Mouse (Mus musculus): ENCODE measurements around the gene Mvk. TPM values are rescaled to one million over a fixed set of nuclear protein-coding genes. Genes with fewer than 3 reads are reported as not detected.

The Mvk gene
- polyA plus RNA-seq (2016; fragmentation: Nextera tagmentation; extraction: Ambion mirVana) = 62.3 and 65.2 TPM in 2 replicates

- no peaks in the 10 kb centered on the region for H3K9me3 ChIP-seq (replicated peaks)
- peaks cover 31% of the 10 kb centered on the region for H3K36me3 ChIP-seq
- 2% methylated on average over 43 of the region's 43 CpGs for WGBS
- H3K4me3 ChIP-seq = peak within 1 kb of the TSS; percentile 85
- no peaks in the 10 kb centered on the region for H3K27me3 ChIP-seq (ENCODE audit: low read depth, poor library complexity, severe bottlenecking)
- H3K4me1 ChIP-seq = peaks cover 24% of the 10 kb centered on the region
- DNase-seq (ENCODE audit: low spot score) = peak; percentile 99
- H3K27ac ChIP-seq (replicated peaks) = peak within 1 kb of the TSS; percentile 94
Observed at GRCm38 (mm10) chr5:114443566-114444367, at the start of gene Mvk, which contains the start of gene Mmab. Gene Mvk, plus strand, starts transcription at chr5:114444269. Gene Mmab, minus strand, starts transcription at chr5:114444060.

GRCm38 (mm10) chr5:114406592-114406991, 37.5 kb upstream of the Mvk start:
- DNase-seq (ENCODE audit: low spot score) = no peak
- 93% methylated on average over 14 of the region's 14 CpGs for WGBS
- no peak overlapping the region for H3K27ac ChIP-seq (replicated peaks)
- H3K9me3 ChIP-seq (replicated peaks) = no peaks in the 10 kb centered on the region
- H3K4me3 ChIP-seq = no peak overlapping the region
- H3K36me3 ChIP-seq = peaks cover 100% of the 10 kb centered on the region
- H3K4me1 ChIP-seq = no peaks in the 10 kb centered on the region
- H3K27me3 ChIP-seq (ENCODE audit: low read depth, poor library complexity, severe bottlenecking) = no peaks in the 10 kb centered on the region

GRCm38 (mm10) chr5:114407269-114407668, 36.8 kb upstream of the Mvk start:
- 91% methylated on average over 10 of the region's 10 CpGs for WGBS
- no peak for DNase-seq (ENCODE audit: low spot score)
- Histone ChIP-seq H3K4me1 (no peaks in the 10 kb centered on the region), H3K4me3 (no peak overlapping the region), H3K9me3 (replicated peaks) (no peaks in the 10 kb centered on the region), H3K36me3 (peaks cover 100% of the 10 kb centered on the region), H3K27ac (replicated peaks) (no peak overlapping the region), H3K27me3 (ENCODE audit: low read depth, poor library complexity, severe bottlenecking) (no peaks in the 10 kb centered on the region)

GRCm38 (mm10) chr5:114407810-114408209, 36.3 kb upstream of the Mvk start:
- 92% methylated on average over 9 of the region's 9 CpGs for WGBS
- Histone ChIP-seq H3K36me3 (peaks cover 100% of the 10 kb centered on the region), H3K27me3 (ENCODE audit: low read depth, poor library complexity, severe bottlenecking) (no peaks in the 10 kb centered on the region), H3K4me3 (no peak overlapping the region), H3K4me1 (no peaks in the 10 kb centered on the region), H3K9me3 (replicated peaks) (no peaks in the 10 kb centered on the region), H3K27ac (replicated peaks) (no peak overlapping the region)
- DNase-seq (ENCODE audit: low spot score) = no peak

GRCm38 (mm10) chr5:114408846-114409245, 35.2 kb upstream of the Mvk start:
- WGBS = 93% methylated on average over 11 of the region's 11 CpGs
- no peak overlapping the region for H3K27ac ChIP-seq (replicated peaks)
- H3K4me1 ChIP-seq = no peaks in the 10 kb centered on the region
- no peaks in the 10 kb centered on the region for H3K9me3 ChIP-seq (replicated peaks)
- no peaks in the 10 kb centered on the region for H3K27me3 ChIP-seq (ENCODE audit: low read depth, poor library complexity, severe bottlenecking)
- H3K4me3 ChIP-seq = no peak overlapping the region
- H3K36me3 ChIP-seq = peaks cover 100% of the 10 kb centered on the region
- DNase-seq (ENCODE audit: low spot score) = no peak

- no peak for DNase-seq (ENCODE audit: low spot score)
- Histone ChIP-seq H3K4me1 (no peaks in the 10 kb centered on the region), H3K27ac (replicated peaks) (no peak overlapping the region), H3K4me3 (no peak overlapping the region), H3K36me3 (peaks cover 100% of the 10 kb centered on the region), H3K27me3 (ENCODE audit: low read depth, poor library complexity, severe bottlenecking) (no peaks in the 10 kb centered on the region), H3K9me3 (replicated peaks) (no peaks in the 10 kb centered on the region)
- WGBS = 93% methylated on average over 13 of the region's 13 CpGs
Observed at GRCm38 (mm10) chr5:114410429-114410828, 33.6 kb upstream of the Mvk start.

- Histone ChIP-seq H3K27me3 (ENCODE audit: low read depth, poor library complexity, severe bottlenecking) (no peaks in the 10 kb centered on the region), H3K36me3 (peaks cover 100% of the 10 kb centered on the region), H3K4me1 (no peaks in the 10 kb centered on the region), H3K9me3 (replicated peaks) (no peaks in the 10 kb centered on the region), H3K27ac (replicated peaks) (no peak overlapping the region), H3K4me3 (no peak overlapping the region)
- 84% methylated on average over 23 of the region's 23 CpGs for WGBS
- DNase-seq (ENCODE audit: low spot score) = no peak
Observed at GRCm38 (mm10) chr5:114412361-114412998, 31.6 kb upstream of the Mvk start.

- WGBS = 80% methylated on average over 16 of the region's 16 CpGs
- no peak for DNase-seq (ENCODE audit: low spot score)
- Histone ChIP-seq H3K4me3 (no peak overlapping the region), H3K27me3 (ENCODE audit: low read depth, poor library complexity, severe bottlenecking) (no peaks in the 10 kb centered on the region), H3K9me3 (replicated peaks) (no peaks in the 10 kb centered on the region), H3K36me3 (peaks cover 100% of the 10 kb centered on the region), H3K4me1 (no peaks in the 10 kb centered on the region), H3K27ac (replicated peaks) (no peak overlapping the region)
Observed at GRCm38 (mm10) chr5:114413067-114413735, 30.9 kb upstream of the Mvk start.

- Histone ChIP-seq H3K4me1 (no peaks in the 10 kb centered on the region), H3K27ac (replicated peaks) (no peak overlapping the region), H3K27me3 (ENCODE audit: low read depth, poor library complexity, severe bottlenecking) (no peaks in the 10 kb centered on the region), H3K36me3 (peaks cover 100% of the 10 kb centered on the region), H3K9me3 (replicated peaks) (no peaks in the 10 kb centered on the region), H3K4me3 (no peak overlapping the region)
- DNase-seq (ENCODE audit: low spot score) = no peak
- 92% methylated on average over 5 of the region's 5 CpGs for WGBS
Observed at GRCm38 (mm10) chr5:114415606-114416005, 28.5 kb upstream of the Mvk start.

GRCm38 (mm10) chr5:114416855-114417254, 27.2 kb upstream of the Mvk start:
- Histone ChIP-seq H3K9me3 (replicated peaks) (no peaks in the 10 kb centered on the region), H3K27me3 (ENCODE audit: low read depth, poor library complexity, severe bottlenecking) (no peaks in the 10 kb centered on the region), H3K4me3 (no peak overlapping the region), H3K4me1 (0 out of 2 replicates have a peak, but pooled peaks cover under 1% of the 10 kb centered on the region), H3K27ac (replicated peaks) (no peak overlapping the region), H3K36me3 (peaks cover 98% of the 10 kb centered on the region)
- no peak for DNase-seq (ENCODE audit: low spot score)
- WGBS = 93% methylated on average over 8 of the region's 8 CpGs

- peaks cover 81% of the 10 kb centered on the region for H3K36me3 ChIP-seq
- no peak overlapping the region for H3K27ac ChIP-seq (replicated peaks)
- no peaks in the 10 kb centered on the region for H3K27me3 ChIP-seq (ENCODE audit: low read depth, poor library complexity, severe bottlenecking)
- 88% methylated on average over 8 of the region's 8 CpGs for WGBS
- H3K9me3 ChIP-seq (replicated peaks) = no peaks in the 10 kb centered on the region
- DNase-seq (ENCODE audit: low spot score) = peak; percentile 32
- no peak overlapping the region for H3K4me3 ChIP-seq
- 0 out of 2 replicates have a peak, but pooled peaks cover 7% of the 10 kb centered on the region for H3K4me1 ChIP-seq
Observed at GRCm38 (mm10) chr5:114418541-114418940, 25.5 kb upstream of the Mvk start.

- Histone ChIP-seq H3K27me3 (ENCODE audit: low read depth, poor library complexity, severe bottlenecking) (no peaks in the 10 kb centered on the region), H3K4me3 (no peak overlapping the region), H3K36me3 (peaks cover 49% of the 10 kb centered on the region), H3K4me1 (0 out of 2 replicates have a peak, but pooled peaks cover 7% of the 10 kb centered on the region), H3K27ac (replicated peaks) (peak overlapping the region; percentile 47; the same call in 1 of the 2 replicates), H3K9me3 (replicated peaks) (no peaks in the 10 kb centered on the region)
- WGBS = 76% methylated on average over 11 of the region's 11 CpGs
- no peak for DNase-seq (ENCODE audit: low spot score)
Observed at GRCm38 (mm10) chr5:114421561-114422298, 22.3 kb upstream of the Mvk start.

Measured in midbrain, embryonic 10.5 days (tissue).